Mouse (Mus musculus) heart, embryonic 10.5 days (tissue): Measurements from ENCODE around the gene Gmds. TPM values are rescaled to one million over a fixed set of nuclear protein-coding genes. Genes with fewer than 3 reads are reported as not detected.
A peak's percentile ranks its signal among the peaks of the same experiment; 100 is the strongest.

Experiments used
- DNase-seq: peaks from one replicate; pipeline ENCODE4 v3.0.0-alpha.2; 2017; ENCODE audit warnings: low spot score
- H3K27ac ChIP-seq: fragments of 300-500 bp; sonication (generic); 2 replicates; pipeline ENCODE4 v1.5.1; 2016; ENCODE audit warnings: mild to moderate bottlenecking
- H3K27me3 ChIP-seq: fragments of 300-500 bp; sonication (generic); 2 replicates; pipeline ENCODE4 v1.6.1; 2016; ENCODE audit warnings: mild to moderate bottlenecking; ENCODE audit not compliant: poor library complexity, insufficient read depth, severe bottlenecking
- H3K36me3 ChIP-seq: fragments of 300-500 bp; sonication (generic); 2 replicates; pipeline ENCODE4 v1.6.1; 2016; ENCODE audit warnings: mild to moderate bottlenecking, moderate library complexity
- H3K4me1 ChIP-seq: fragments of 300-500 bp; sonication (generic); 2 replicates; pipeline ENCODE4 v1.6.1; 2016; ENCODE audit warnings: mild to moderate bottlenecking
- H3K4me3 ChIP-seq: fragments of 300-500 bp; sonication (generic); 2 replicates; pipeline ENCODE4 v1.5.1; 2016; ENCODE audit warnings: mild to moderate bottlenecking, moderate library complexity
- H3K9me3 ChIP-seq: fragments of 300-500 bp; sonication (generic); 2 replicates; pipeline ENCODE4 v1.6.1; 2016; ENCODE audit warnings: mild to moderate bottlenecking, moderate library complexity
- WGBS: fragments of 180-500 bp; shearing (Covaris S2); methylation state at CpG from one replicate; pipeline ENCODE4 v1.1.7; 2016; 5-methylcytosine and 5-hydroxymethylcytosine counted together
- polyA plus RNA-seq: library from polyadenylated mRNA; unstranded; fragments of >200 nt; fragmentation: Nextera tagmentation; extraction: Ambion mirVana; gene quantifications from 2 replicates; pipeline ENCODE4 v1.2.1, GENCODE M21; 2016

Gmds gene
- polyA plus RNA-seq, 1 experiment from 2014 or later, result 26.1 TPM

GRCm38 (mm10) chr13:32236269-32236678 lies 102.3 kb downstream of the Gmds start:
- DNase-seq, result peak; percentile 82
- peak overlapping the region; percentile 12; the same call in 1 of the 2 replicates for H3K27ac ChIP-seq
- WGBS, result 49% methylated on average over 3 of the region's 3 CpGs

DNA sequence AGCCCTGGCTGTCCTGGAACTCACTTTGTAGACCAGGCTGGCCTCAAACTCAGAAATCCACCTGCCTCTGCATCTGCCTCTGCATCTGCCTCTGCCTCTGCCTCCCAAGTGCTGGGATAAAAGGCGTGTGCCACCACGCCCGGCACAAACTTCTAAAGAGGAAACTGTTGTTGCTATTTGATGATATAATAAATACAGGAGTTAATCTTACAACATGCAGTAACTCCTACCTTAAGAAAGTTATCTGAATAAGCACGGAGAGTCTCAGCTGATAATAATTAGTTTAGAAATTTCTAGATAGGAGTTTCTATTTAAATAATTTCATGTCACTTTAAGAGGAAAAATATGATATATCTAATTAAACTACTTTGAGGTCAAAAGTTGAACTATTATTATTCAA lies 103.5 kb downstream of the Gmds start:
- Histone ChIP-seq H3K4me1 (peaks cover 14% of the 10 kb centered on the region), H3K9me3 (no peaks in the 10 kb centered on the region), H3K36me3 (no peaks in the 10 kb centered on the region), H3K4me3 (no peak overlapping the region), H3K27me3 (no peaks in the 10 kb centered on the region), H3K27ac (no peak overlapping the region)
- WGBS, result 77% methylated on average over 4 of the region's 4 CpGs
- no peak for DNase-seq

More at GRCm38 (mm10) chr13:32236269-32236678, 102.3 kb downstream of the Gmds start:
- Histone ChIP-seq H3K4me3 (no peak overlapping the region), H3K27me3 (no peaks in the 10 kb centered on the region), H3K4me1 (peaks cover 14% of the 10 kb centered on the region), H3K36me3 (no peaks in the 10 kb centered on the region), H3K9me3 (no peaks in the 10 kb centered on the region)

GRCm38 (mm10) chr13:32234019-32234418 lies 104.5 kb downstream of the Gmds start:
- peak overlapping the region; percentile 16 for H3K27ac ChIP-seq
- H3K9me3 ChIP-seq, result no peaks in the 10 kb centered on the region
- H3K4me3 ChIP-seq, result 0 out of 2 replicates have a peak overlapping the region, but pooled peaks have one; percentile 1
- no peaks in the 10 kb centered on the region for H3K27me3 ChIP-seq
- DNase-seq, result peak; percentile 84
- H3K4me1 ChIP-seq, result peaks cover 14% of the 10 kb centered on the region
- no peaks in the 10 kb centered on the region for H3K36me3 ChIP-seq
- 31% methylated on average over 9 of the region's 9 CpGs for WGBS

DNA sequence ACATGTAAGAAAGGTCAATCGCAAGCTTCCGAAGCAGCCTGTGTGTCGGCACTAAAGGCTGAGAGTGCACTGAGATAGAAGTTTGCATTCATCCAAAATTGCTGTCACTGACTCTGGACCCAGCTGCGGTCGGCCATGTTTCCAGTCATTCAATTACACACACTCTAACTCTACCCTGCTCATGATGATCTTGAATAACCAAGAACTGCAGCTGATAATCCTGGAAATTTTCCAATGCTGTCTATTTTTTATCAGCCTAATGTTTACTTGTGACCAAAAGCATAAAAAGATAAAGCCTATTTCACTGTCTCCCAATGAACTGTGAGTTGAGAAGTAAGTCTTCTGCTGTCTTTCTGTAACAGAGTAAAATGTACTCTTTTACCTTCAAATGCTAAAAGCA lies 106.1 kb downstream of the Gmds start:
- no peaks in the 10 kb centered on the region for H3K9me3 ChIP-seq
- H3K36me3 ChIP-seq, result no peaks in the 10 kb centered on the region
- H3K27ac ChIP-seq, result no peak overlapping the region
- WGBS, result 75% methylated on average over 5 of the region's 5 CpGs
- no peaks in the 10 kb centered on the region for H3K27me3 ChIP-seq
- H3K4me3 ChIP-seq, result no peak overlapping the region
- DNase-seq, result no peak
- peaks cover 14% of the 10 kb centered on the region for H3K4me1 ChIP-seq

DNA sequence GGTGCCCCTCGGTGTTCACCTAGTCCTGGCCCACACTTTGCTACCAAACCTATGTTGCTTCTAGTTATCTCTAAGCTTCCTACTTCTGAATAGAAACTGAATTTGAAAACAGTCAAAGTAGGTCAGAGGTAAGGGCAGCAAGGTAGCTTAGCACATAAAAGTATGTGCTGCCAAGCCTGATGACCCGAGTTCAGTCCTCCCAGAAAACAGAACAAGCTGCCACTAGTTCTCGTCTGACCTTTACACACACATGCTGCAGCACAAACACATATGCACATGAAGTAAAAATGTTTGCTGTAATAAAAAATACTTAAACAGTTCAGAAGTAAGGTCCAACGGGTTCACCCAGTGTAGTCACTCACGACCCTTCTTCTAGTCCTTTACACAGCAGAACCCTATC lies 106.6 kb downstream of the Gmds start:
- Histone ChIP-seq H3K9me3 (no peaks in the 10 kb centered on the region), H3K27me3 (no peaks in the 10 kb centered on the region), H3K36me3 (no peaks in the 10 kb centered on the region), H3K4me3 (no peak overlapping the region), H3K27ac (no peak overlapping the region), H3K4me1 (peaks cover 14% of the 10 kb centered on the region)
- WGBS, result 82% methylated on average over 5 of the region's 5 CpGs
- DNase-seq, result no peak

DNA sequence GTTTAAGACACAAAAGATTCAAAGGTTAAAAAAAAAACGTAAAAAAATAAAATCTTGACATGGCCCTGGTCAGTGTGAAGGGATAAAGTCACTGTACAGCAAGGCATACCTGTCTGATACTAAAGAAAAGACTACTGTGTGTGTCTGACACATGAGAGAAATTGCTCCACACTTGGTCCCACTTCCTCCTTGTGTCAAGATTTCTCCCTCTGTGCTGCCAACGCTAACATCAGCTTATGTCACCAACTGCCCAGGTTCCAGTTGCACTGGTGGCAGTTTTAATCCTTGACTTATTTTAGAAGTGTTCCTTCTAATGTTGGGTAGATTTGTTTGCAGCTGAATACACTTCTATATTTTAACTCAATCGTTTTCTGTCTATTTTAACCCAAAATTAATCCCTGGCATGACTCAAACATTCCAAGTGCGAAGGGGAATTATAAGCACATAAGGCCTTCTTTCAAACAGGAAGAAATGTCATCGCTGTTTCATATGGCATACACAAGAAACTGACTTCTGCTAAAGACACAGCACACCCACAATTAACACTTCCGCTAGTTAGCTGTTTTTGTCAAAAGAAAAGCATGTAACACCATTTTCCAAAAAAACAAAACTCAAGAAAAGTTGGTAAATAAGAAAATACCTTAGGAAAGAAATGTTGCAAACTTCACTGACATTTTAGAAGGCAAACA lies 110.5 kb downstream of the Gmds start:
- DNase-seq, result no peak
- H3K4me1 ChIP-seq, result no peaks in the 10 kb centered on the region
- H3K9me3 ChIP-seq, result no peaks in the 10 kb centered on the region
- 71% methylated on average over 6 of the region's 6 CpGs for WGBS
- no peak overlapping the region for H3K27ac ChIP-seq
- no peaks in the 10 kb centered on the region for H3K27me3 ChIP-seq
- no peak overlapping the region for H3K4me3 ChIP-seq
- no peaks in the 10 kb centered on the region for H3K36me3 ChIP-seq

GRCm38 (mm10) chr13:32217647-32218046 lies 120.9 kb downstream of the Gmds start:
- Histone ChIP-seq H3K27ac (no peak overlapping the region; the same call in 1 of the 2 replicates), H3K27me3 (no peaks in the 10 kb centered on the region), H3K4me1 (no peaks in the 10 kb centered on the region; the same call in 1 of the 2 replicates), H3K4me3 (no peak overlapping the region), H3K36me3 (no peaks in the 10 kb centered on the region), H3K9me3 (no peaks in the 10 kb centered on the region)
- no peak for DNase-seq
- WGBS, result 61% methylated on average over 2 of the region's 2 CpGs

GRCm38 (mm10) chr13:32213702-32214452 lies 124.7 kb downstream of the Gmds start:
- peak; percentile 74 for DNase-seq
- WGBS, result 48% methylated on average over 9 of the region's 9 CpGs

GRCm38 (mm10) chr13:32212125-32212524 lies 126.4 kb downstream of the Gmds start:
- Histone ChIP-seq H3K4me1 (no peaks in the 10 kb centered on the region), H3K27me3 (no peaks in the 10 kb centered on the region), H3K9me3 (no peaks in the 10 kb centered on the region), H3K27ac (no peak overlapping the region), H3K4me3 (no peak overlapping the region), H3K36me3 (no peaks in the 10 kb centered on the region)
- 81% methylated on average over 2 of the region's 2 CpGs for WGBS
- DNase-seq, result no peak

More at GRCm38 (mm10) chr13:32213702-32214452, 124.7 kb downstream of the Gmds start:
- Histone ChIP-seq H3K36me3 (no peaks in the 10 kb centered on the region), H3K4me1 (no peaks in the 10 kb centered on the region; the same call in 1 of the 2 replicates), H3K27me3 (no peaks in the 10 kb centered on the region), H3K27ac (no peak overlapping the region), H3K4me3 (no peak overlapping the region), H3K9me3 (no peaks in the 10 kb centered on the region)

DNA sequence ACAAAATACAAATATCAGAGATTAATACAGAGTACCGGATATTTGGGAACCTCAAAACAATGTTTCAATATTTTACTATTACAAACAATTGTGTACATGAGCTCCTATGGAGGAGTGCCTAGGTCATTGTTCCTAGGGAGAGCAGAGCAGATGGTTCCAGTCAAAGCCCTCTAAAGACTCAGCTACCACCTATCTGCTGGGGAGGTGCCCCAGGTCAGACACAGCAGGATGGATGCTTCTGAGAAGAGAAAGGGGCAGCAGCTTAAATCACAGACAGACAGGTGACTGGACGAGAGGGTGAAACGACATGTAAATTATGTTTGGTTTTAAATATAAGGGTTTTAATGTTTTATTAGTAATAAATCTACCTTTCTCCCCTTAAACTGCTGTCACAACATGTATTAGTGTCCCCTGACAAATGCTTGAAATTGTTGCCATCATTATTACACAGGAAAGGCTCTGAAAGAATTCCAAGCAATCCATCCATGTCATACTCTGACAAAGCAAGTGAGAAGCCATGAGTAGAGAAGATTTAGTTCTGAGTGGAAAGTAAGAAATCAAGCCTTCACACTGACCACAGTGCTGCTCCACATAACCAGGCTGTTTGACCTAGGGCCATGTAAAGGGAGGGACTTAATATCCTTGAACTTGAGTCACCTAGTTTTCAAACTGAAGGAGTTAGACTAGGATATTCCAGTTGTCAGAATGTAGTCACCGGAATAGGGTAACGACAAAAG lies 131.2 kb downstream of the Gmds start:
- no peak overlapping the region for H3K4me3 ChIP-seq
- DNase-seq, result no peak
- no peak overlapping the region for H3K27ac ChIP-seq
- 76% methylated on average over 5 of the region's 5 CpGs for WGBS
- H3K9me3 ChIP-seq, result no peaks in the 10 kb centered on the region
- no peaks in the 10 kb centered on the region for H3K4me1 ChIP-seq
- no peaks in the 10 kb centered on the region for H3K27me3 ChIP-seq
- no peaks in the 10 kb centered on the region for H3K36me3 ChIP-seq

DNA sequence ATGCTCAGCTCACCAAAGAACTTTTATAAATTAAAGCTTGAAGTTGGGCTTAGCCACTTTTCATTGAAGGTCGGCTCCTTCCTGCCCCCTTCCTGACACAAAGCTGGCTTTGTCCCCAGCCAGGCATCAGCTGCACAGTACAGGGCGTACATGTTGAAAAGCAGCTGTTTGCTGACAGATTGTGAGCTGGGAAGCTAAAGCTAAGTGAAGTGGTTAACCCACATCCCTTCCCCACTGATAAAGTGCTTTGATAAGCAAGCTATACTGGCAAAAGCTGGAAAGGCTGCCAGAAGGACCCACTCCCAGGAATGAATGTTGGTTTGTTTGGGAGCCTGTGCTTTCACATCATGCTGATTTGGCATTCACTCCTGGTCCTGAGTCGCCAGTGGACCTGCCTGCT lies 158.6 kb downstream of the Gmds start:
- Histone ChIP-seq H3K9me3 (no peaks in the 10 kb centered on the region), H3K4me1 (0 out of 2 replicates have a peak, but pooled peaks cover 11% of the 10 kb centered on the region), H3K27me3 (no peaks in the 10 kb centered on the region), H3K27ac (peak overlapping the region; percentile 62), H3K4me3 (no peak overlapping the region), H3K36me3 (no peaks in the 10 kb centered on the region)
- WGBS, result 3% methylated on average over 3 of the region's 3 CpGs
- DNase-seq, result peak; percentile 86

GRCm38 (mm10) chr13:32178682-32179081 lies 159.9 kb downstream of the Gmds start:
- H3K27me3 ChIP-seq, result no peaks in the 10 kb centered on the region
- WGBS, result 88% methylated on average over 1 of the region's 1 CpGs
- DNase-seq, result no peak
- H3K9me3 ChIP-seq, result no peaks in the 10 kb centered on the region
- H3K4me3 ChIP-seq, result no peak overlapping the region
- no peaks in the 10 kb centered on the region for H3K36me3 ChIP-seq
- 0 out of 2 replicates have a peak, but pooled peaks cover 11% of the 10 kb centered on the region for H3K4me1 ChIP-seq
- H3K27ac ChIP-seq, result no peak overlapping the region
